Mouse (Mus musculus): ENCODE data around the gene Ttll1. TPM values are rescaled to one million over a fixed set of nuclear protein-coding genes. Genes with fewer than 3 reads are reported as not detected.
"Not testable (repeated sequence)": the region's sequence is repeated elsewhere in the genome, so short reads cannot be mapped to it uniquely, and the experiment has no call there.

Ttll1 gene
- total RNA-seq, 2 experiments from 2014 or later = 53.3 to 53.9 TPM

GRCm38 (mm10) chr15:83484311-83484710 lies 26.4 kb downstream of the Ttll1 start:
- no peak for DNase-seq (ENCODE audit: low spot score in 2 of 2)

DNA sequence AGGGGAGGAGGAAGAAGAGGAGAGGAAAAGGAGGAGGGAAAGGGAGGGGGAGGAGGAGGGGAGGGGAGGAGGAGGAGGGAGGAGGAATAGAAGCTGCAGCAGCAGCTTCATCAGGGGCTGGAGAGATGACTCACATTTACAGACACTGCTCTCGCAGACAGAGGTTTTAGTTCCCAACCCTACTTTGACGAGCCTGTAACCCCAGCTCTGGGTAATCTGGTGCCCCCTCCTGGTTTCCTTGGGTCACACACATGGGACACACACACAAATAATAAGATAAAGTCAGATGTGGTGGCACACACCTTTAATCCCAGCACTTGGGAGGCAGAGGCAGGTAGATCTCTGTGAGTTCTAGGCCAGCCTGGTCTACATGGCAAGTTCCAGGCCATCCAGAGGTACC lies 27.2 kb downstream of the Ttll1 start:
- no peak for DNase-seq (ENCODE audit: low spot score in 2 of 2)

DNA sequence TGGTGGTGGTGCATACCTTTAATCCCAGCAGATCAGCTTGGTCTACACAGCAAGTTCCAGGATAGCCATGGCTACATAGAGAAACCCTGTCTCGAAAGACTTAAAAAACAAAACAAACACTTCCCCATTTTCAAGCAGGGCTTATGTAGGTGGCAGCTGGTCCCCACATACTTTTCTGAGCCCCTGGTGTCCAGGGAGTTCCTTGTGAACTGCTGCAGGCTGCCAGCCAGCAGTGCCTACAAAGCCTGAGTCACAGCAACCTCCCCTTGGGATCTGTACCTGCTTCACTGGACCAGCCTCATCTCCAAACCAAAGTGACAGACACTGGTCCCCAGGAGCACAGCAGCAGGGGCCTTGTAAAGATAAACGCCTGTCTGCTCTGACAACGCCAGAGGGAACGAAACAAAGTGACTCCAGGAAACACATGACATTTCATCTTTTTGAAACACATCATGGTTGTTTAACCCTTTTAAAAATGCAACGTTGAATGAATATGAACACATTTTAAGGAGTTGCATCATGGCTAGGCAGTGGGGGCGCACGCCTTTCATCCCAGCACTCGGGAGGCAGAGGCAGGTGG lies 28.0 kb downstream of the Ttll1 start:
- no peak for DNase-seq (ENCODE audit: low spot score in 2 of 2)

DNA sequence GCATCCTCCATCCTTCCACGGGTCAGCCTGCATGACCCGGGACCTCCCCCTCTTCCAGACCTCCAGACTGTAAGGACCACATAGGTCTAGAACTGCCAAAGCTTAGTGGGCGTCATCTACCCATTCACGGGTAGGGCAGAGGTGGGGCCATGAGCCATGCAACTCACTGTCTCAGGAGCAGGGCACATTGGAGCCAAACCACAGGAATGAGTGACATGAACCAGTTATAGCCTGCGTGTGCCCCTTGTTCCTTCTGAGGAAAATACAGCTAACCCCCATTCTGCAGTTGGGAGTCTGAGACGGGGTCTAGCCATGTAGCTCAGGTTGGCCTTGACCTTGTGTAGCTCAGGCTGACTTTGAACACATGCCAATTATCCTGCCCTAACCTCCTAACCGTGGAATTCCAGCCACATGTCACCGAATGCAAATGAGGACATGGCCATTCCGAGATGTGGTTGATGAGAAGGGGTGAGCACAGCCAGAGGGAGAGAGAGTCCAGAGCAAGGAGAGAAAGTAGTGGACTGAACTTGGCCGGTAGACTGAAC lies 29.4 kb downstream of the Ttll1 start:
- no peak for DNase-seq (ENCODE audit: low spot score in 2 of 2)

GRCm38 (mm10) chr15:83479818-83480217 lies 30.9 kb downstream of the Ttll1 start:
- DNase-seq (ENCODE audit: low spot score in 2 of 2) = no peak

DNA sequence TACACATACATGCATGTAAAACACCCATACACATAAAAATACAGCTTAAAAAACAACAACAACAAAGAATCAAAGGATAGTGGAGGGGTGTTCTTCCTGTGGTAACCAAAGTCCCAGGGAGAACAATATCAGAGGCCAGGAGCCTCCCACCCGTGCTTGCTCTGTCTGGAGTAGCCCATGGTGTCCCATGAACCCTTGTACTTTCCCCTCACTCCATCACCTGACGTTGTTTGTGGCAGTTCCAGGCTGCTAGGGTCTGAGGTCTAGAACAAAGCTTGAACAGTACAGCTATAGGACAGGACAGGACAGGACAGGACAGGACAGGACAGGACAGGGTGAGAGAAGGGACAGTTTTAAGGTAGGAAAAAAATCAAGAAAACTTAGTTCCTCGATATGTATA lies 32.6 kb downstream of the Ttll1 start:
- no peak for DNase-seq (ENCODE audit: low spot score in 2 of 2)

DNA sequence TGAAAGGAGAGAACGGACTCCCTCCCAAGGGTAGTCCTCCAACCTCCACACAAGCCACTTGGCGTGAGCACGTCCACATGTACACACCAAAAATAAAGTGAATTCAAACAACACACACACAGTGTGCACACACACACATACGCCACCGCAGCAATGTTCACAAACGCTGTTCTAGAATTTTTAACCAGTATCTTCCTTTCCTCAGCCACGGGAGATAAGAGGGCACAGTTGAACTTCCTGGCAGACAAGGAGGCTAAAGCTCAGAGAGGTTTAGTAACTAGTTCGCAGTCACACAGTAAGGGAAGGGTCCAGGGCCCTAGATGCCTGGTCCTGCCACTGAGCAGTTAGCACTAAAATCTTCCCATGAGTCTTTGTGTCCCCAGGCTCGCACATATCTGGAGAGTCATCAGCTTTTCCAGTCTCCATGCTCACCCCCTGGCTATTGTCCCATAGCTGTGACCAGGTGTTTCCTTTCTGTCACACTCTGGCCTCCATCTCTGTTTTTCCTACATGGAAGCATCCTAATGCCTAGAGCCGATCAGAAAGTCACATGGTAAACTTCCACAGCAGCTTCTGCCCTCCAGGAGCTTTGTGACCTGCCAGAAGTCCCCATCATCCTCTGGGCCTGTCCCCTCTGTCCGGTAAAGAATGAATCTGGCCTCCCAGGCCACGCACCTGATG lies 34.0 kb downstream of the Ttll1 start:
- DNase-seq (ENCODE audit: low spot score in 2 of 2) = no peak

GRCm38 (mm10) chr15:83474466-83474836 lies 36.2 kb downstream of the Ttll1 start:
- no peak for DNase-seq (ENCODE audit: low spot score in 2 of 2)

GRCm38 (mm10) chr15:83473832-83474465 lies 36.7 kb downstream of the Ttll1 start:
- no peak for DNase-seq (ENCODE audit: low spot score in 2 of 2)

DNA sequence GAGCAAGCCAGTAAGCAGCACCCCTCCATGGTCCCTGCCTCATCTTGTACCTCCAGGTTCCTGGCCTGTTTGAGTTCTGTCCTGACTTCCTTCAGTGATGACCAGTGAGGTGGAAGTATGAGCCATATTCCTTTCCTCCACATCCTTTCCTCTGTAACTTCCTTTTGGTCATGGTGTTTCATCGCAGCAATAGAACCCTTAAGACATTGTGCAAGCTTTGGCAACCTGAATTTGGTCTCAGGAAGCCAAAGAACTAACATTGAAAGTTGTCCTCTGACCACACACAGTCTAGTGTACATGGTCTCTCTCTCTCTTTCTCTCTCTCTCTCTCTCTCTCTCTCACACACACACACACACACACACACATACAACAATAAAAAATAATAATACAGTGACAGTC lies 37.4 kb downstream of the Ttll1 start:
- no peak for DNase-seq (ENCODE audit: low spot score in 2 of 2)

- no peak for DNase-seq (ENCODE audit: low spot score in 2 of 2)
These were observed 39.2 kb downstream of the Ttll1 start for GRCm38 (mm10) chr15:83471476-83471875.

GRCm38 (mm10) chr15:83470443-83470842 lies 40.2 kb downstream of the Ttll1 start:
- no peak for DNase-seq (ENCODE audit: low spot score in 2 of 2)

- no peak for DNase-seq (ENCODE audit: low spot score in 2 of 2)
These were observed 41.3 kb downstream of the Ttll1 start for GRCm38 (mm10) chr15:83469279-83469821.

- no peak for DNase-seq (ENCODE audit: low spot score in 2 of 2)
These were observed 43.3 kb downstream of the Ttll1 start for GRCm38 (mm10) chr15:83467232-83467966.

- DNase-seq (ENCODE audit: low spot score in 2 of 2) = no peak
These were observed 44.4 kb downstream of the Ttll1 start for GRCm38 (mm10) chr15:83466331-83466730.

DNA sequence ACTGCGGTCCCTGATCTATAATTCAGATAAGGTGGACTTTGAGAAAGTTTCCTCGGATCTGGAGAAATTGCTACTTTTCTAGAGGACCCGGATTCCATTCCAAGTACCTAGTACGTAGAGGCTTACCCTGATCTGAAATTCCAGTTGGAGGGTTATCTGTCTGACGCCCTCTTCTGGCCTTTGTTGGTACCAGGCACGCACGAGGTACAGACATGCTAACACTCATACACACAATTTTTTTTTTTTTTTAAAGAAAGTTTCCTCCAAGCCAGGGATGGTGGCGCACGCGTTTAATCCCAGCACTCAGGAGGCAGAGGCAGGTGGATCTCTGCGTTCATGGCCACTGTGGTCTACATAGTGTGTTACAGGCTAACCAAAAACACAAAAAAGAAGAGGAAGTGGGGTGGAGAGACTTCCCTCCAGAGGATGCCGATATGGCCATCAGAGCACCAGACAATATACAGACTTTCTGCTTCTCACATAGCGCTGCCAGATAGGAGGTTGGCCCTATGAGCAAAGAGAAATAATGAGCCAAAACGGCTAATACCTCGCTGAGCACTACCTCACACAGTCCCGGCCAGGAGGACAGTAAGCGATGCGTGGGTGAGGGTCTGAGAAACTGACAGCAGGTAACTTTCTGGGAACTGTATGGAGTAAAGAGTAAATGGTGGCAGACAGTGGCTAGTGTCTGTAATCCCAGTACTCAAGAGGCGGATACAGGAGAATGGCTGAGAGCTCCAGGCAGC lies 45.6 kb downstream of the Ttll1 start:
- no peak for DNase-seq (ENCODE audit: low spot score in 2 of 2)

GRCm38 (mm10) chr15:83464083-83464904 lies 46.4 kb downstream of the Ttll1 start, which contains the start of gene Pacsin2:
Pacsin2 (minus strand) TSS chr15:83464606.
- DNase-seq (ENCODE audit: low spot score in 2 of 2) = peak; percentile 92 to 97

DNA sequence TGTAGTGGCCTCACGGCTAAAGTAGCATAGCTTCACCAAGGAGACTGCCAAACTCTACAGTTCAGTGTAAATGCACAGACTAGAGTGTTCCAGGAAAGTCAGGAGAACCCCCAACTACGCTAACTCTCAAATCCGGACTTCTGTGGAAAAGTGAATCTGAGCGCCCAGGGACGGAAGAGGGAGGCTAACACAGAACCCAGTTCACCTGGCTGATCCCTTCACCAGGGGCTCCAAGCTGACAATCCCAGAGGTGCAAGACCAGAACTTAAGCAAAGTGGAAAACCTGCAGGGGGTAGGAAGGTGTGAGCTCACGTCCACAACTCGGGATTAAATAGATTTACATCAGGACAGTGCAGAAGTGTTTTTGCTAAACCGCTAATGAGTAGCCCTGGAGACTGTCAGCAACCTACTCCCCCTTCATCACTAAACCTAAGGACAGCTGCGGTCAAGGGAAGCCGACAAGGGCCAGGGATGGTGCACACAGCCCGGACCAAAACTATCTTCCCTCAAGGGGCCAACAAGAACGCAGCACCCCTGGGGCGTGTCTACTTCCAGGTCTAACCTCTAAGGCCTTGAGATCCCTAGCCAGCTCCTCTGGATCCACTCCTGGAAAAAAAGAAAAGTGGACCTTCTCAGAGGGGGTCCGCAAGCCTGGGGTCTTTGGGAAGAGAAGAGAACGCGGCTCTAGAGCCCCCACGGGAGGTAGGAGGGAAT lies 47.2 kb downstream of the Ttll1 start:
- DNase-seq (ENCODE audit: low spot score in 2 of 2) = no peak

DNA sequence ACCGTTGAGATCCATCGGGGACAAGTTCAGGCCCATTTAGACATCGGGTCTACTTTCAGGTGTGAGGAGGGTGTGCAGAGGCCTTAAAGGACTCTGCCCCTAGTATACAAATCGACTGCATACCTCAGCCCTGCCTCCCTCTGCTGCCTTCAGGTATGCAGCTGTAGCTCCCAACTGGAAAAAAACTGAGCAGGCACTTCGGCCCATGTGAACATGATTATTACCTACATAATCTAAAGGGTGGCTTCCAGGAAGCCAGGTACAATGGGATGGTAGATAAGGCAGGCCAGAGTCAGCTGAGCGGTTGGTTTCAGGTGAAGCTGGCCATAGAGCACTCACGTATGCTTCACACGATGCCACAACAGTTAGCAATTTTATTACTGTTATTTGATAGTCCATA lies 48.3 kb downstream of the Ttll1 start:
- DNase-seq (ENCODE audit: low spot score in 2 of 2) = not testable (repeated sequence)
